Mouse (Mus musculus): ENCODE results near the gene Zfp64.

Gene Zfp64

DNA sequence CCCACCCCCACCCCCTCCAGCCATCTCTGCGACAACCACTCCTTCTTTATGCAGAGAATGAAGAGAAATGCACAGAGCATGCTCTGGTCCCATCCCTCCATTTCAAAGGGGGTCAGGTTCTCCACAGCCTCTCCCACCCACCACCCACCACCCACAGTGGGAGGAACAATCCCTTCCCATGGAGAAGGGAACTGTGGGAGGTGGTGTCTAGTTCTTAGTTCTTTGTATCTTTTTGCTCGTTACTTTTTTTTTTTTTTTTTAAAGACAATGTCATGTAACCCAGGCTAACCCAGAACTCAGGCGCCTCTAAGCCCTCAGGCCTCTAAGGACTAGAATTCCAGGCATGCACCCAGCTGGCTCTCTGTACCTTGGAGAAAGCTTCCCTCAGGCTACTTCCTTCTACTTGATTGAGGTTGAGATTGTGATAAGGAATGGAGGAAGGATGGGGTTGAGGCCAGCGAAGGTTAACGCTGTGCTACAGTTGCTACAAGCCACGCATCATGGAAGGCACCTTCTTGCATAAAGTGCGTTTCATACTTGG is 109.1 kb downstream of the Zfp64 start:
- DNase-seq (ENCODE audit: low read depth) = no peak

Data from 416B (cell line).